Mouse (Mus musculus) frontal cortex, postnatal 25 days (tissue): ENCODE results near the gene Prdm11.

Experiments
- DNase-seq, 2 experiments: peaks; one replicate each; pipeline ENCODE4 v3.0.0; 2022; ENCODE audit warnings: low spot score in 2 of 2

Gene Prdm11

DNA sequence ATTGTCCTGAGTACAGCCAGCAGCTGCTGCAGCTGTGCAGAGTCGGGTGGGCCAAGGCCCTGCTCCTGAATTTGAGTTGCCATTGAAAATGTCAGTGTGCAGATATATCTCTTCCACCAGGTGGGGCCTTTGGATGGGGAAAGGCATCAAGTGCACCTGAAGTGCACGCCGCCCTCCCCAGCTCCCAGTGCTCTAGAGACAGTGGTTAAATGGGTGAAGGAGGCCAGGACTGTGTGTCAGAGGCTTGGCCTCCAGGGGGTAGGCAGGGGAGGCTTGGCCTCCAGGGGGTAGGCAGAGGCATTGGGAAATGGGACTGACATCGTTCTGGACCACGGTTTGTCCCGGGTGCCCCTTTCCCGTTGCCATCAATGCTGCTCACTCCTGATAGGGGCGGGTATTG is 79.7 kb downstream of the Prdm11 start:
- DNase-seq, result no peak

DNA sequence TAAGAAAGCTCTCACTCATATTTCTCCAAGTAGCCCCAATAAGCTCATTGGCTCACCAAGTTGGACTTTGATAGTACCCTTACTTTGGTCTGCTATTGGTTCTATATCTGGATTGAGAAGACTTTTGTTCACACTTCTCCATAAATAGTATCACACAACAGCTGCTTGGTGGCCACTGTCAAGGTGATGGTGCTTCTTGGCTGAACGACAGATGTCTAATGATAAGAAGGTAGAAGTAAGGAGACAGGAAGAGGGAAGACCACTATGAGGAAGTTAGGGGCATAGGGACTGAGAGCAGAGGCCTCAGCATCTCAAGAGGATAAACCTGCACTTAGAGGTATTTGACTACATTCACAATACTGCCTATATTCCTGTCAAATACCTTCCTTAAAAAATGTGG is 81.6 kb downstream of the Prdm11 start:
- no peak for DNase-seq

DNA sequence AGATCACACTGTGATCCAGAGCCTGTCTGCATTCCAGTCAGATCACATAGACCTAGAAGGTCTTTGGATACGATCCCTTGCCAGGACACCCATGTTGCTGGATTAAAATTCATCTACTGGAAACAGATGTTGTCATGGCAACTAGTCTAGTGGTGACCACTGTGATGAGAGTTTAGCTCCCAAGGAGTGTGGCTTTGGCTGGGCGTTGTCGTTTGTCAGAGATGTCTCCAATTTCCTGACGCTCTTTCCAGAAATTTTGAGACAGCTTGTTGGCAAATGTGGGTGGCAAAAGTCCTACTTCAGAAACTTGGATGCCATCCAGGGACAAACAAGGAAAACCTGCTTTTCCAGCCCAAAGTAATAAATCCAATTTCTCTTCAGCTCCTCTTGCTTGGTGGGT is 87.3 kb downstream of the Prdm11 start:
- no peak for DNase-seq

DNA sequence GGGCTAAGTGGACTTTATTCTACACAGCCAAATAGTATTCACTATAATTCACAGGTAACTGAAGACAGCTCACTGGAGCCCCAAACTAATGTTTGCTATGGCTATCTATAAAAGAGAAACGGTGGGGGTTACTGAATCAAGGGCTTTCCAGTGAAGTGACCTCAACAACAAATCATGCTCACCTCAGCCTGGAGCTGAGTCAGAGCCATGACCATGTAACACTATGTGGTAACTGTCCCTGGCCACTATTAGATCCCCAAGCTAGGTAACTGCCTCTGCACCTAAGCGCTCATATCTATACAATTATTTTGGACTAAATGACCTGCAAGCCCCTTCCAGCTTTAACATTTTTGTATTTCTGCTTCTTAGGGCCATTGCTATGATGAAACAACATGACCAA is 89.0 kb downstream of the Prdm11 start:
- no peak for DNase-seq

- peak; percentile 57 to 73 for DNase-seq
Observed at GRCm38 (mm10) chr2:92954404-92955114, 91.4 kb downstream of the Prdm11 start.

GRCm38 (mm10) chr2:92953450-92953849 is 92.5 kb downstream of the Prdm11 start:
- DNase-seq, result no peak

- DNase-seq, result no peak
Observed at GRCm38 (mm10) chr2:92949518-92949917, 96.4 kb downstream of the Prdm11 start.

DNA sequence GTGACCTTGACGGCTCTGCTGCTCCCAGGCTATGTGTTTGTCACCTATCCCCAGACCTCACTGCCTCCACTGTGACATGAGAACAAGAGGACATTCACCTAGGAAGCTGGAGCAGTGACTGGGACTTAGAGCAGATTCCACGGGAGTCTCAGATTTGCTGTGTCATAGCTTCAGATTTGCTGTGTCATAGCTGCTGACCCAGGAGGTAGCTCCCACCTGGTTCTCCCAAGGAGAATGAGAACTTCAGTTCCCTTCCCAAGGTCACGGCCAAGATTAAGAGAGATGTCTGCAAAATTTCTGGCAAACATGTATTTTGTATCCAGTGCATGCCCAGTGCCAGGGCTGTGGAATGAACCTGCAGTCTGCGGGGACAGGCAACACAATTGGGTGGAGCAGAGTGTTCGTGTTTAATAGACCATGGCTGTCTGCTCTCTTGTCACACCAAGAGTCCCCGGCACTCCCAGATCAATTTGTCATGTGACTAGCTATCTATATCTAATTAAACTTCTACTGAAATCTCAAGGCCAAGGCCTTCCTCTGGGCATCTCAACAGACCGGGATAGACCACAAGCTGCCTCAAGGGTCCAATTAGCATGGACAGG is 97.2 kb downstream of the Prdm11 start:
- DNase-seq, result no peak

- no peak for DNase-seq
Observed at GRCm38 (mm10) chr2:92947981-92948698, 97.8 kb downstream of the Prdm11 start.

GRCm38 (mm10) chr2:92945824-92946598 is 100.0 kb downstream of the Prdm11 start:
- no peak for DNase-seq

DNA sequence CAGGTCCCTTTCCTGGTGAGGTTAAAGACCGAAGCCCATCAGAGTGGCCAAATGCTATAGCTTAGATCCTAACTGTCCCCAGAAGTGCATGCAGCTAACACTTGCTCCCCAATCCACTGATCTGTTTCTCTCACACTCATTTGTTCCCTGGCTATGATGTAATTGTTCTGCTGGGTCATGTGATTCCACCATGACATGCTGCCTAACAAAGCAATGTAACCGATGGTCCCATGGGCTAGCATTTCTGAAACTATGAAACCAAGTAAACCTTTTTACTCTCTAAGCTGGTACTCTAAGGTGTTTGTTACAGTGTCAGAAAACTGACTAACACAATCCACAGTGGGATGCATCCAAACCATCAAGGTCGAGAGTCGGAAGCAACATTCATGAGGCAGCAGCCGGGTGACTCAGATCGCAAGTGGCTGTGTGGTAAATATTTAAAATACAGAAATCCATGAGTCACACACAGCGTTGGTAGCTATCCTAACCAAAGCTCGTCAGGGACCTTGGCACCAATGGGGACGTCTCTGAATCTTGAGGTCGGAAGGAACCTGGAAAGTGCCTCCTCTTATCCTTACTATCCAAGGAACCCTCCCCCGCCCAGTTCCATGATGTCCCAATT is 100.7 kb downstream of the Prdm11 start:
- no peak for DNase-seq

- no peak for DNase-seq
Observed at GRCm38 (mm10) chr2:92944356-92944755, 101.6 kb downstream of the Prdm11 start.

DNA sequence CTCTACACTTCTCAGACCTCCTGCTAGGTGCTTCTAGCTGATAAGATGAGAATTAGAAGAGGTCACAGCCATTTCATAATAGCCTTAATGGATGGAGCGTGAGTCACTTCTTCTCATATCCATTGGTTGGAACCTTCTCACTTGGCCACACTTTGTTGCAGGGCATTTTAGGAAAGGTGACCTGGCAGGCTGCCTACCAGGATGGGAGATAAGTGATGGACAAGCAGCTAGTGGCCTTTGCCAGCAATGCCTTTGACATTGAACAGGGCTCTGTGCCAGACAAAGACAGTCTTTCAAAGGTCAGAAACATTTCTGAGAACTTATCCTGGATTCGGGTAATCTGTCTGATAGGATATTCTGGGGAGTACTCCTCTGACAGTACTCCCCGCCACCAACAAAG is 102.6 kb downstream of the Prdm11 start:
- DNase-seq, result no peak

DNA sequence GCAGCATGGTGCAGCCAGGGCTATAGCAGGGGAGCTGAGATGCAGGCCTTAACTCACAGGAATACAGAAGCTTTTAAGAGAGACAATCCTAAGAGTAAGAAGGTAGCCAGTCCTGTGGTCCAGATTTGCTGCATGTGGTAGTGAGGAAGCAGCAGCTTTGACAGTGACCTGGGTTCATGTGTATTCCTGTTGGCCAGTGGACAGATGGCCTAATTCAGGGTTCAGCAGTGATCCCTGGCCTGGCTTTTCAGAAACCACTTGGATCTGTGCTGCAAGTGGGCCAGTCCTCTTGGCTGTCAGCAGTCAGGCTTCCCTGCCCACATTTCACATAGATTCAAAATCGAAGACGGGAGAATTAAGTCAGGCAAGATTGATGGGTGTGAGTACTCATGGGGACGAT is 104.5 kb downstream of the Prdm11 start:
- no peak for DNase-seq

DNA sequence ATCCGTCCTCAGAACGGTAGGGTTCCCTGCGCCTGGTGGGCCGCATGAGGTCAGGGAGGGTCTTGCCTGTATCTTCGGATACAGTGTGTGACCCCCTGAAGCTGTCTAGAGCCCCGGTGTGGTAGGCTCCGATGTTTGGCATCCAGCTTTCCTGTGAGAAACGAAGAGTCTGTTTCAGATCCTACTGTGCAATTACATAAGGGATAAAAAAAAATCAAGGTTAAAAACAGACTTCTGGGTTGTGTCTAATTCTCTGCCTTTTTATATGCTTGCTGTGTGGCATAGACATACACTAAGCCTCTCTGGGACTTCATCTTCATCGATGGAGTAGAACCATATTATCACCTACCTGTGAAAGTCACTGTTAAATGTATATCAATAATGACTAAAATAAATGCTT is 105.0 kb downstream of the Prdm11 start:
- DNase-seq, result no peak

DNA sequence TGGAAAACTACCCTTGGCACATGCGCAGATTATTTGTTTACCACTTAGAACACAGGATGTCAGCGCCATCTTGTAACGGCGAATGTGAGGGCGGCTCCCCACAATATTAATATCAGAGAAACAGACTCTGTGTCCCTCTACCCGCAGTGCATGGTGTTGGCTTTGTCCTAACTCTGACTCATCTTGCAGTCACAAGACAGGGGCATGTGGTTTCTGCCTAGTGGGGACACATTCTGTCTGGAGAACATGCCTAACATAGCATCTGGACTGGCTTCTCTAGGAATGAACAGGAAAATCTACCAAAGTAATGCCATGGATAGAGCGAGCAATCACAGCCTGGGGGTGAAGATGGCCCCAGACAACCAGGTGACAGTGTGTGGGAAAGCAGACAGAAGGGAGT is 107.1 kb downstream of the Prdm11 start:
- no peak for DNase-seq

GRCm38 (mm10) chr2:92938063-92938462 is 107.9 kb downstream of the Prdm11 start:
- no peak for DNase-seq

- DNase-seq, result no peak
Observed at GRCm38 (mm10) chr2:92935483-92935882, 110.5 kb downstream of the Prdm11 start.

GRCm38 (mm10) chr2:92934312-92934982 is 111.5 kb downstream of the Prdm11 start:
- peak in 1 of 2 experiments; percentile 51 for DNase-seq

DNA sequence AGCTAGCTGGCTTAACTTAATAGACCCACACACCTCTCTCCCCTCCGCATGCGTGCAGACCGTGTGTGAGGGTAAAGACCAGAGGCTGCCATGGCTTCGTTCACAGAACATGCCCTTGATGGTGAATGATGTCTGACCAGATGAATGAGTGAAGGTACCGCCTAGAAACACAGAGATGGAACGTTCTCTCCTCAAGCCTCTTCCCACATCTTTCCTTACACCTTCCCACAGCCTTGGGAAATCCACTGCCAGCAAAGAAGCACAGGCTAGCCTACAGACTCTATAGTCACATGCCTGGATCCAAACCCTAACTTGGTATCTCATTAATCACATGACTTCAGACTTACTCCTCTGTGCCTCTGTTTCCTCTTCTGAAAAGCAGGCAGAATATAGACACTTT is 112.6 kb downstream of the Prdm11 start:
- no peak for DNase-seq

DNA sequence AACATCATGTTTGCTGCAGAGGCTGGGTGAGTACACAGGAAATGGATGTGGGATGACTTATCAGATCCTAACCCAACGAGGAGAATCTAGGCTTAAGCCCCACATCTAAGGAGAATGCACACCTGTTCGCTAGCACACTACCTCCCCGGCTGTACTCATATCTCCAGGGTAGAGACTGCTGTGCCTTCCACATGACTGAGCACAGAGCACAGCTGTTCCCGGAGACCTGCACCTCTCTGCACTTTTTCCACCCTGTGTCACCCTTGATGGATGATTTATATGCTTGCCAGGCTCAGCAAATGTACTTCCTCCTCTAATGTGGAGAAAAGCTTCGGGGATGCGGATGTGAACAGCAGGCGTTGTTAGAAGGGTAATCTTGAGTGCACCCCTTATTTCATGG is 114.9 kb downstream of the Prdm11 start:
- DNase-seq, result no peak
